Mouse (Mus musculus) cortical plate, adult 2 months (tissue): ENCODE results near the gene Otx2.

Source experiments
- CTCF ChIP-seq: fragments of 200-500 bp; IDR thresholded peaks from 2 replicates; pipeline ENCODE4 v1.5.1; 2011; ENCODE audit warnings: mild to moderate bottlenecking, control low read depth, low read length; ENCODE audit not compliant: insufficient read depth; ENCODE audit errors: extremely low read depth
- POLR2A ChIP-seq: fragments of 200-500 bp; IDR thresholded peaks from 2 replicates; pipeline ENCODE4 v1.6.1; 2011; ENCODE audit warnings: mild to moderate bottlenecking, low read length, control low read depth; ENCODE audit not compliant: insufficient read depth; ENCODE audit errors: extremely low read depth

DNA sequence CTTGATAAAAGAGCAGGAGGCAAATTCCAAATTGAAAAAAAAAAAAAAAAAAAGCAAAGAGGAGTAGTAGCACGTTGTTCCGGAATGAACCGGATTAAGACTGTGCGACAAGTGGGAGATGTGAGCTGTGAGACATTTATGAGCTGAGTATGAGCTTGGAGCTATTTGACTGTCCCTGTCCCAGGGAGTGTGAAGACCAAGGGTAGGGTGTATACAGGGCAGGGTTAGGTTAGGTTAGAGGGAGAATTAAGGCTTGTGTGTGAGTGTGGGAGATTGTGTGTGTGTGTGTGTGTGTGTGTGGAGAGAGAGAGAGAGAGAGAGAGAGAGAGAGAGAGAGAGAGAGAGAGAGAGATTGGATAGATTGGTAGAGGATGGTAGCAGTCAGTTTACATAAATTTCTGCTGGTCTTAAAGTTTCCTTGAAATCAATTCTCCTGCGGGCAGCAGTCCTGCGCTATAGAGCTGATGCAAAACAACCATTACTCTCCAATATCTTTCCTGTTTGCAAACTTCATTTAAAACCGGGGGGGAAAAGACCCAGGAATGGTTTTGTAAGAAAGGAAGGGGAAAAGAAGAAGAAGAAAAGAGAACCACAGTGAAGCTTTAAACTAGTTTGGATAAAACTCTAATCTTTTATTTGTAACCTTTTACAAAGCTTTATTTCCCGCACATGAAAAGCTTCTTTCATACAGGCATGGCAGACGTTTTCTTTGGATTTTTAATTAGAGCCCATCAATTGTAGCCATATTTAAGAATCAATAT is 2.0 kb downstream of the Otx2 start:
- TF ChIP-seq CTCF, result no peak
- TF ChIP-seq POLR2A, result no peak
